In the genomic region with DNA sequence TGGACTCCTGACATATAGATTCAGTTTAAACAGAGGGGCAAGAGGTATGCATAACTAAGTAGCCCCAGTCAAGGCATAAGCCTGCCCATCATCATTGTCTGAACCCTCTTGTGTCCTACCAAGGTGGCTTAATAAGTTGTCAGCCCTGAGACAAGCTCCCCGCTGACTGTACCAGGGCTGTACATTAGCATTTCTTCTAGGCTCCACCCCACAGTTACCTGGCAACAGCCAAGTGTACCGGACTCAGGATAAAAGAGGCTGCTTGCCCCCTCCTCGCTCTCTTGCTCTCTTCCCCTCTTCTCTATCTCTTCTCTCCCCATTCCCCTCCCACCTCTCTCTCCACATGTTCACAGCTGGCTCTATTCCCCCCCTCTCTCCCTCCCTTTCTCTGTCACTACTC, we compare ENCODE assay signal across 21 mouse cellular contexts. TPM values are rescaled to one million over a fixed set of nuclear protein-coding genes. Genes with fewer than 3 reads are reported as not detected.
"Had no signal": no experiment of that assay in that cellular context is flagged by ENCODE, and none has a peak within 500 bp of the region (broad histone marks: within the 10 kb centered on the region; RNA-seq: fewer than 3 reads in every experiment).

No protein-coding gene starts in this region.

- DNase-seq: kidney, adult 2 months; kidney, postnatal 25 days; layer of hippocampus, postnatal 36 days; liver, embryonic 13.5 days; lung, adult 2 months; lung, postnatal 14 days; lung, postnatal 4 days; thymus, adult 18-20 months; thymus, postnatal 36 days had no signal

- H3K4me1 ChIP-seq: liver, embryonic 13.5 days; neural tube, embryonic 12.5 days; neural tube, embryonic 15.5 days had no signal

- H3K36me3 ChIP-seq: liver, embryonic 13.5 days; neural tube, embryonic 12.5 days; neural tube, embryonic 15.5 days had no signal

- H3K27me3 ChIP-seq: liver, embryonic 13.5 days; neural tube, embryonic 12.5 days; neural tube, embryonic 15.5 days had no signal

- H3K27ac ChIP-seq: kidney, postnatal 0 days; left cerebral cortex, adult 2 months; liver, embryonic 13.5 days; neural tube, embryonic 12.5 days; neural tube, embryonic 15.5 days had no signal

- H3K9me3 ChIP-seq: liver, embryonic 13.5 days; neural tube, embryonic 12.5 days; neural tube, embryonic 15.5 days had no signal

- H3K4me2 ChIP-seq: liver, embryonic 13.5 days; neural tube, embryonic 12.5 days; neural tube, embryonic 15.5 days had no signal

- H3K4me3 ChIP-seq: left cerebral cortex, adult 2 months; liver, embryonic 13.5 days; neural tube, embryonic 12.5 days; neural tube, embryonic 15.5 days had no signal

- H3K9ac ChIP-seq: liver, embryonic 13.5 days; neural tube, embryonic 12.5 days; neural tube, embryonic 15.5 days had no signal

RNA-seq across cellular contexts. Expression of gene Spink2, which starts 23.6 kb away (rescaled TPM):
- total RNA-seq: layer of hippocampus, adult 8-10 months; layer of hippocampus, postnatal 10 days; layer of hippocampus, postnatal 36 days; left cerebral cortex, adult 2 months; left cerebral cortex, postnatal 10 days; left cerebral cortex, postnatal 36 days; liver, adult 2 months; megakaryocyte-erythroid progenitor cell, adult 5-6 weeks had no signal
- polyA plus RNA-seq: liver, adult 2 months; liver, embryonic 16.5 days; small intestine, adult 2 months had no signal
